ENCODE assay signal across 29 mouse cellular contexts in the genomic region with DNA sequence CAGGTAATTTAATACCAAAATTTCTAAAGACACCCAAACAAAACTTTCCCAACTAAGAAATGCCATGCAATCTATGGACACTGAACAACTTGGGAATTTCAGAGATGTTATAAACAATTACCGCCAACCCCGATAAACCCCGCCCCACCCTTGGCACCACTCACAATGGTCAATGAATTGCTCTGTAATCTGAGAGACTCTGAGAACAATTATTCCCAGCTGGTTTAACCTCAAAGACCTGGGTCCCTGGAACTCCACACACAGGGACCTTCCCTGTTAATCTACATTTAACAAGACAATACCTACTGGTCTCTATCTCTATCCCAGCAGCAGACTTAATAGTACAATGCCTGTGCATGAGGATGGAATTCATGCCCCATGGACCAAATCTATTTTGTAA. TPM values are rescaled to one million over a fixed set of nuclear protein-coding genes. Genes with fewer than 3 reads are reported as not detected.
"Had no signal": no experiment of that assay in that cellular context is flagged by ENCODE, and none has a peak within 500 bp of the region (broad histone marks: within the 10 kb centered on the region; RNA-seq: fewer than 3 reads in every experiment).

No protein-coding gene starts in this region.

- ATAC-seq: hindbrain, postnatal 0 days; intestine, embryonic 16.5 days; liver, embryonic 12.5 days had no signal

- H3K4me2 ChIP-seq: heart, embryonic 12.5 days; hindbrain, embryonic 13.5 days; hindbrain, embryonic 15.5 days; limb, embryonic 13.5 days; limb, embryonic 15.5 days; liver, embryonic 12.5 days had no signal

- H3K9ac ChIP-seq: heart, embryonic 12.5 days; hindbrain, embryonic 13.5 days; hindbrain, embryonic 15.5 days; limb, embryonic 13.5 days; limb, embryonic 15.5 days; liver, embryonic 12.5 days; liver, embryonic 14.5 days had no signal

- H3K4me3 ChIP-seq: gastrocnemius, adult 2 months; heart, embryonic 10.5 days; heart, embryonic 12.5 days; hindbrain, embryonic 10.5 days; hindbrain, embryonic 13.5 days; hindbrain, embryonic 15.5 days; limb, embryonic 13.5 days; limb, embryonic 15.5 days; liver, embryonic 12.5 days had no signal

- H3K9me3 ChIP-seq: limb, embryonic 15.5 days; liver, embryonic 12.5 days had no signal

- H3K4me1 ChIP-seq: heart, embryonic 10.5 days; heart, embryonic 12.5 days; hindbrain, embryonic 10.5 days; hindbrain, embryonic 13.5 days; hindbrain, embryonic 15.5 days; limb, embryonic 13.5 days; limb, embryonic 15.5 days; liver, embryonic 12.5 days had no signal

- H3K27me3 ChIP-seq: heart, embryonic 12.5 days; hindbrain, embryonic 13.5 days; hindbrain, embryonic 15.5 days; limb, embryonic 13.5 days; limb, embryonic 15.5 days; liver, embryonic 12.5 days had no signal

- H3K27ac ChIP-seq: gastrocnemius, adult 2 months; heart, embryonic 10.5 days; hindbrain, embryonic 10.5 days; hindbrain, embryonic 13.5 days; hindbrain, embryonic 15.5 days; hindbrain, postnatal 0 days; limb, embryonic 13.5 days; limb, embryonic 15.5 days; liver, embryonic 12.5 days; liver, embryonic 14.5 days had no signal

- DNase-seq: gastrocnemius, adult 2 months; gastrocnemius, postnatal 10 days; gastrocnemius, postnatal 25 days; heart, adult 18-20 months; heart, postnatal 10 days; heart, postnatal 4 days; kidney, adult 11 months; kidney, adult 2 months; kidney, adult 9 months; kidney, postnatal 10 days; kidney, postnatal 25 days; kidney, postnatal 4 days; layer of hippocampus, adult 9-11 months; layer of hippocampus, postnatal 36 days; left cerebral cortex, postnatal 4 days had no signal

- H3K36me3 ChIP-seq: heart, embryonic 10.5 days; heart, embryonic 12.5 days; hindbrain, embryonic 10.5 days; hindbrain, embryonic 13.5 days; hindbrain, embryonic 15.5 days; limb, embryonic 13.5 days; limb, embryonic 15.5 days; liver, embryonic 12.5 days had no signal

RNA-seq across cellular contexts. Expression of gene Gm20449, which starts 13.5 kb away (rescaled TPM):
- total RNA-seq: gastrocnemius, postnatal 25 days; granulocyte monocyte progenitor cell, adult 5-6 weeks; heart, postnatal 25 days; hindbrain, postnatal 0 days had no signal
- polyA plus RNA-seq: heart, embryonic 10.5 days; intestine, embryonic 16.5 days; liver, embryonic 12.5 days; liver, embryonic 14.5 days; liver, embryonic 16.5 days had no signal
